In the genomic region with DNA sequence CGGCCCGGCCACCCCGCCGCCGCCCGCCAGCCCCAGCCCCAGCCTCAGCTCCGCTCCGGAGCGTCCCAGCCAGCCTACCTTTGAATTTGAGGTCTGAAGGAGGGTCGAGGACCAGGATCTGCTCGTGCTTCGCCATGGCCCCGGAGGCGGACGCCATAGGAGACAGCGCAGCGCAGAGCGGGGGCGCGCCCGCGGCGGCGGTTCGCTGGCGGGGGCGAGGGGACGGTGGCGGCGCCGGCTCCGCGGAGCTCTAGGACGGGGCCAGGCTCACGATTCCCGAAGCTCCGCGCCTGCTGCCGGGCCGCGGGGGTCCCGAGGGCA, we compare ENCODE assay signal across 8 mouse cellular contexts. TPM values are rescaled to one million over a fixed set of nuclear protein-coding genes. Genes with fewer than 3 reads are reported as not detected.
DNase-seq lines count a peak whose midpoint lies in the region; ATAC-seq and TF ChIP-seq lines count a peak whose summit lies in the region.

No protein-coding gene starts in this region.

- no peaks in the 10 kb centered on the region for H3K27me3 ChIP-seq in lung, embryonic 14.5 days (ENCODE audit: insufficient read depth, low read length)
- H3K27me3 ChIP-seq in embryonic facial prominence, embryonic 14.5 days (replicated peaks; ENCODE audit: control insufficient read depth, insufficient read depth, low read length) = no peaks in the 10 kb centered on the region
- no peaks in the 10 kb centered on the region for H3K27me3 ChIP-seq in intestine, postnatal 0 days (replicated peaks; ENCODE audit: control insufficient read depth, insufficient read depth, low read length)
- H3K27me3 ChIP-seq in neural tube, embryonic 15.5 days (replicated peaks) = no peaks in the 10 kb centered on the region

- peak overlapping the region; percentile 100 for H3K27ac ChIP-seq in lung, embryonic 14.5 days (ENCODE audit: low read depth)
- peak overlapping the region; percentile 100 for H3K27ac ChIP-seq in embryonic facial prominence, embryonic 14.5 days (replicated peaks; ENCODE audit: low read depth, low read length)
- peak overlapping the region; percentile 97 for H3K27ac ChIP-seq in intestine, postnatal 0 days (ENCODE audit: low read depth, low read length)
- peak overlapping the region; percentile 99 for H3K27ac ChIP-seq in neural tube, embryonic 15.5 days (replicated peaks)

- TF ChIP-seq CTCF in lung, embryonic 14.5 days (IDR thresholded peaks at IDR 0.05; ENCODE audit: low read depth) = no peak
- TF ChIP-seq CTCF in intestine, postnatal 0 days (IDR thresholded peaks at IDR 0.05; ENCODE audit: low read depth) = no peak

- peaks cover 10% of the 10 kb centered on the region for H3K4me1 ChIP-seq in lung, embryonic 14.5 days (ENCODE audit: insufficient read depth)
- peaks cover 14% of the 10 kb centered on the region for H3K4me1 ChIP-seq in embryonic facial prominence, embryonic 14.5 days (ENCODE audit: control insufficient read depth, insufficient read depth, low read length)
- peaks cover 9% of the 10 kb centered on the region; the same call in 1 of the 2 replicates for H3K4me1 ChIP-seq in intestine, postnatal 0 days (replicated peaks; ENCODE audit: control insufficient read depth, insufficient read depth, low read length)
- peaks cover 35% of the 10 kb centered on the region for H3K4me1 ChIP-seq in neural tube, embryonic 15.5 days

- peak overlapping the region; percentile 97 for H3K4me3 ChIP-seq in lung, embryonic 14.5 days (ENCODE audit: low read depth, low read length)
- H3K4me3 ChIP-seq in embryonic facial prominence, embryonic 14.5 days (ENCODE audit: low read depth, low read length) = peak overlapping the region; percentile 92
- peak overlapping the region; percentile 99 for H3K4me3 ChIP-seq in intestine, postnatal 0 days (ENCODE audit: low read depth, low read length)
- H3K4me3 ChIP-seq in neural tube, embryonic 15.5 days (replicated peaks) = peak overlapping the region; percentile 96

- intact Hi-C loops in gastrocnemius, postnatal 36 days (cut with DNase I) = loop anchor here (2.0 to 5.0 kb wide), 2 partner anchors 169 to 488 kb away; partner anchors contain the start of genes Ndufv2 and Ppp4r1
- intact Hi-C loops in left cerebral cortex, postnatal 25 days (cut with DNase I) = loop anchor here (5.0 kb wide), 2 partner anchors 89 to 169 kb away; partner anchors contain the start of gene Ppp4r1

- peaks cover 8% of the 10 kb centered on the region; the same call in 1 of the 2 replicates for H3K36me3 ChIP-seq in lung, embryonic 14.5 days (ENCODE audit: insufficient read depth)
- H3K36me3 ChIP-seq in embryonic facial prominence, embryonic 14.5 days (ENCODE audit: control insufficient read depth, insufficient read depth, low read length) = no peaks in the 10 kb centered on the region; the same call in 1 of the 2 replicates
- H3K36me3 ChIP-seq in intestine, postnatal 0 days (ENCODE audit: control insufficient read depth, insufficient read depth) = no peaks in the 10 kb centered on the region
- no peaks in the 10 kb centered on the region for H3K36me3 ChIP-seq in neural tube, embryonic 15.5 days

- H3K4me2 ChIP-seq in lung, embryonic 14.5 days = peak overlapping the region; percentile 63
- peak overlapping the region; percentile 77; the same call in 1 of the 2 replicates for H3K4me2 ChIP-seq in embryonic facial prominence, embryonic 14.5 days (ENCODE audit: low read depth, low read length)
- peak overlapping the region; percentile 72 for H3K4me2 ChIP-seq in intestine, postnatal 0 days (replicated peaks; ENCODE audit: low read depth)
- peak overlapping the region; percentile 68; the same call in 1 of the 2 replicates for H3K4me2 ChIP-seq in neural tube, embryonic 15.5 days

- ATAC-seq in lung, embryonic 14.5 days (ENCODE audit: insufficient read depth) = peak; percentile 56
- ATAC-seq in embryonic facial prominence, embryonic 14.5 days (ENCODE audit: low read depth) = peak; percentile 58
- ATAC-seq in intestine, postnatal 0 days = peak; percentile 22
- ATAC-seq in neural tube, embryonic 15.5 days (ENCODE audit: low FRiP score) = peak; percentile 71

- no peak for DNase-seq in lung, embryonic 14.5 days
- no peak for DNase-seq in lung, postnatal 4 days
- no peak for DNase-seq in embryonic facial prominence, embryonic 14.5 days (ENCODE audit: low spot score)
- DNase-seq in gastrocnemius, postnatal 36 days = no peak
- no peak for DNase-seq in kidney, postnatal 10 days
- DNase-seq in left cerebral cortex, postnatal 25 days (ENCODE audit: low spot score in 2 of 2) = no peak

- H3K9me3 ChIP-seq in lung, embryonic 14.5 days (ENCODE audit: low read depth, low read length) = no peaks in the 10 kb centered on the region
- H3K9me3 ChIP-seq in embryonic facial prominence, embryonic 14.5 days (ENCODE audit: control insufficient read depth, low read length) = no peaks in the 10 kb centered on the region
- no peaks in the 10 kb centered on the region for H3K9me3 ChIP-seq in intestine, postnatal 0 days (ENCODE audit: control insufficient read depth)
- H3K9me3 ChIP-seq in neural tube, embryonic 15.5 days (replicated peaks) = no peaks in the 10 kb centered on the region

- H3K9ac ChIP-seq in lung, embryonic 14.5 days = peak overlapping the region; percentile 98
- peak overlapping the region; percentile 96 for H3K9ac ChIP-seq in embryonic facial prominence, embryonic 14.5 days (ENCODE audit: low read depth, low read length)
- peak overlapping the region; percentile 98 for H3K9ac ChIP-seq in intestine, postnatal 0 days (ENCODE audit: low read depth, low read length)
- H3K9ac ChIP-seq in neural tube, embryonic 15.5 days (replicated peaks) = peak overlapping the region; percentile 98

- WGBS in lung, embryonic 14.5 days = under 1% methylated on average over 41 of the region's 42 CpGs
- 0% methylated on average over 11 of the region's 42 CpGs for WGBS in embryonic facial prominence, embryonic 14.5 days
- 0% methylated on average over 28 of the region's 42 CpGs for WGBS in intestine, postnatal 0 days
- 1% methylated on average over 31 of the region's 42 CpGs for WGBS in neural tube, embryonic 15.5 days

RNA-seq across cellular contexts. Expression of gene Vapa, which starts 0.3 kb away (rescaled TPM):
- polyA plus RNA-seq in lung, embryonic 14.5 days (2014; fragmentation: Nextera tagmentation; extraction: Ambion mirVana) = 189 and 201 TPM in 2 replicates
- polyA plus RNA-seq in embryonic facial prominence, embryonic 14.5 days (2014; fragmentation: Nextera tagmentation; extraction: Ambion mirVana) = 203 and 215 TPM in 2 replicates
- 290 and 292 TPM in 2 replicates for polyA plus RNA-seq in intestine, postnatal 0 days (2015; fragmentation: Nextera tagmentation; extraction: Ambion mirVana)
- polyA plus RNA-seq in neural tube, embryonic 15.5 days (2015; fragmentation: Nextera tagmentation; extraction: Ambion mirVana) = 270 and 299 TPM in 2 replicates
- 100 to 1,000 TPM; 125 to 128 TPM for total RNA-seq in gastrocnemius, postnatal 36 days (2021)
- total RNA-seq in left cerebral cortex, postnatal 25 days (2021) = 100 to 1,000 TPM; 162 to 181 TPM

RNA-seq across cellular contexts. Expression of gene Txndc2, which starts 28.9 kb away (rescaled TPM):
- polyA plus RNA-seq in lung, embryonic 14.5 days (2014; fragmentation: Nextera tagmentation; extraction: Ambion mirVana) = 0.16 TPM in 1 of 2 replicates, not detected in the other
- 0.14 TPM in 1 of 2 replicates, not detected in the other for polyA plus RNA-seq in embryonic facial prominence, embryonic 14.5 days (2014; fragmentation: Nextera tagmentation; extraction: Ambion mirVana)
- not detected in 2 replicates for polyA plus RNA-seq in intestine, postnatal 0 days (2015; fragmentation: Nextera tagmentation; extraction: Ambion mirVana)
- 0.10 and 0.13 TPM in 2 replicates for polyA plus RNA-seq in neural tube, embryonic 15.5 days (2015; fragmentation: Nextera tagmentation; extraction: Ambion mirVana)
- not detected for total RNA-seq in gastrocnemius, postnatal 36 days (2021)
- not detected for total RNA-seq in left cerebral cortex, postnatal 25 days (2021)
